Mouse (Mus musculus) monocyte, adult 5-6 weeks (primary cell): ENCODE data around the gene Sgce. TPM values are rescaled to one million over a fixed set of nuclear protein-coding genes. Genes with fewer than 3 reads are reported as not detected.
"Not testable (repeated sequence)": the region's sequence is repeated elsewhere in the genome, so short reads cannot be mapped to it uniquely, and the experiment has no call there.

Source experiments
- ATAC-seq: fragments of 153-309, 156-312 bp; replicated peaks from 2 replicates; pipeline ENCODE4 v1.8.0; 2017; ENCODE audit warnings: mild to moderate bottlenecking; ENCODE audit not compliant: low TSS enrichment, insufficient number of reproducible peaks, severe bottlenecking, poor library complexity, low FRiP score
- total RNA-seq: library from RNA; stranded (forward); fragments of 200-1000, 200-491, 200-594 nt; gene quantifications from 3 replicates; pipeline ENCODE4 v1.2.3, GENCODE M21; 2017

The Sgce gene
- 2.6 to 6.1 TPM (median 3.1 TPM) in 3 replicates for total RNA-seq

GRCm38 (mm10) chr6:4746696-4747439 is at the start of gene Sgce, which contains the start of gene Peg10:
Sgce (minus strand) TSS chr6:4747207.
Peg10 (plus strand) TSS chr6:4747306.
- ATAC-seq, result 0 out of 2 replicates have a peak, but pooled peaks have one; percentile 34

DNA sequence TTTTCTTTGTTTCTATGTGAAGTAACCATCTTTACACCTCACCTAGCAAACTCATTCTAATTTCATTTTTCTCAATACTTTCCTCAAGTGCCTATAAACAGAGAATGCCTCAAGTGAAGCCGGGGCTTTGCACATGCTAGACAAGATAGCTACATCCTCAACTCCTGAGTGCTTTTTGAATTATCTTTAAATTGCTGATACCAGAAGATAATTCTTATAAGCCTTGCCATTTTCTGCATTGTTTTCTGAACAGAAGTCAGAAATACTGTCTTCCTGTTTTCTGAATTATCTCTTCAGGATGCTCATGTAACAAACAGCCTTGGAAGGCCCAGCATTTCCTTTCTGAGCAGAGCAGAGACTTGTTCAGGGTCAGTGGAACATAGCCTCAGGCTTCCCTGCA is 49.3 kb upstream of the Sgce start:
- ATAC-seq, result no peak

DNA sequence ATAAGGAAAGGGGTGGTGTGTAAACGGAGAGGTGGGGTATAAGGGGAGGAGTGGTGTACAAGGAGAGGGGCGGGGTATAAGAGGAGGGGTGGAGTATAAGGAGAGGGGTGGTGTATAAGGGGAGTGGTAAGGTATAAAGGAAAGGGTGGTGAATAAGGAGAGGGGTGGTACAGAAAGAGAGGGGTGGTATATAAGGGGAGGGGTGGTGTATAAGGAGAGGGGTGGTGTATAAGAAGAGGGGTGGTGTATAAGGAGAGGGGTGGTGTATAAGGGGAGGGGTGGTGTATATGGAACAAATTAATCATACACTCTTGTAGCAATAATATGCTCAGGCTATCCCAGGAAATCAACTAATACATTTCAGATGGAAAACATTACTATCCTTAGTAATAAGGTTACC is 15.2 kb upstream of the Sgce start:
- ATAC-seq, result peak; percentile 90

DNA sequence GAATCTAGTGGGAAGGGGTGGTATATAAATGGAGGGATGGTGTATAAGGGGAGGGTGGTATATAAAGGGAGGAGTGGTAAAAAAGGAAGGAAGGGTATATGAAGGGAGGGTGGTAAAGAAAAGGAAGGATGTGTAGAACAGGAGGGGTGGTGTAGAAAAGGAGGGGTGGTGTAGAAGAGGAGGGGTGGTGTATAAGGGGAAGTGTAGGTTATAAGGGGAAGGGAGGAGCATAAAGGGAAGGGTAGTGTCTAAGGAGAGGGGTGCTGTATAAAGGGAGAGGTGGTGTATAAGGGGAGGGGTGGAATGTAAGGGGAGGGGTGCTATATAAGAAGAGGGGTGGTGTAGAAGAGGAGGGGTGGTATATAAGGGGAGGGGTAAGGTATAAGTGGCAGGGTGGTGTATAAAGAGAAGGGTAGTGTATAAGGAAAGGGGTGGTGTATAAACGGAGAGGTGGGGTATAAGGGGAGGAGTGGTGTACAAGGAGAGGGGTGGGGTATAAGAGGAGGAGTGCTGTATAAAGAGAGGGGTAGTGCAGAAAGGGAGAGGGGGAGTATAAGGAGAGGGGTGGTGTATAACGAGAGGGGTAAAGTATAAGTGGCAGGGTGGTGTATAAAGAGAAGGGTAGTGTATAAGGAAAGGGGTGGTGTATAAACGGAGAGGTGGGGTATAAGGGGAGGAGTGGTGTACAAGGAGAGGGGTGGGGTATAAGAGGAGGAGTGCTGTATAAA is 14.6 kb upstream of the Sgce start:
- not testable (repeated sequence) for ATAC-seq

GRCm38 (mm10) chr6:4754886-4755285 is 7.9 kb upstream of the Sgce start:
- ATAC-seq, result no peak

DNA sequence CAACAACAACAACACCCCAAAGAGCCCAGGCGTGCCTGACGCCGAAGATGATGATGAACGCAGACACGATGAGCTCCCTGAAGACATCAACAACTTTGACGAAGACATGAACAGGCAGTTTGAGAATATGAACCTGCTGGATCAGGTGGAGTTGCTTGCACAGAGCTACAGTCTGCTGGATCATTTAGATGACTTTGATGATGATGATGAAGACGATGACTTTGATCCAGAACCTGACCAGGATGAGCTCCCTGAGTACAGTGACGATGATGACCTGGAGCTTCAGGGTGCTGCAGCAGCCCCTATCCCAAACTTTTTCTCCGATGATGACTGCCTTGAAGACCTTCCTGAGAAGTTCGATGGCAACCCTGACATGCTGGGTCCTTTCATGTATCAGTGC is 7.3 kb upstream of the Sgce start:
- ATAC-seq, result no peak

DNA sequence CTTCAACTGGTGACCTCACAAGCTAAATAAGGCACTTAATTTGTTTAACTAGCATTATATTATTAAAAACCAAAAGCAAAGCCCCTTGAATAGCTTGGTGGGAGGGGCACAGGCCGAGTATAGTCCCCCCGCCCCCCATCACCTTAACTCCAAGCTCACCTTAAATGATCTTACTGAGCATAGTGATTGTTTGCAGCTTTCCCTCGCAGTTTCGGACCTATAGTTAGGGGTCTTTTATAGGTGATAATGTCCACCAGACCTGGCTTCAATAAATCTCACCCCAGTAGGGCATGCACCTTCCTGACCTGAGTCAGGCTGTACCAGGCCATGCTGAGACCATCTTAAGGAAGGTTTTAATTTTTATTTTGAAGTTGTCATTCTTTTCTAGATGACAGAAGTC is 4.3 kb upstream of the Sgce start:
- no peak for ATAC-seq

DNA sequence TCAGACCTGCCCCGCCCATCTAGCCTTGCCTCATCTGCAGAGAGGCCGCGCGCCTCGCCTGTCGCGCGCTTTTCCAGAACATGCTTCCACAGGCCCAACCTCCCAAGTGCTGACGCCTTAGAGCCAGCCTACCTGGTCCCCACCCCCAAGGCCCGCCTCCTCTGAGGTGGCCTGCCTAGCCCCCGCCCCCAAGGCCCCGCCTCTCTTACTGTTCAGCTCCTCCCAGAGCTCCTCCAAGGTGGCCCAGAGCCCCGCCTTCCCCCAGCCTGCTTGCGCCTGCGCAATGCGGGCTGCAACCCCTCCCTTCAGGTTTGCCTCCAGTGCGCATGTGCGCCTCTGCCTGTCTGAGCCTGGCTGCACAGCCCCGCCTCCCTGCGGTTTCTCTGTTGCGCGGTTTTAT is 2.1 kb upstream of the Sgce start:
- ATAC-seq, result peak; percentile 66; the same call in 1 of the 2 replicates

DNA sequence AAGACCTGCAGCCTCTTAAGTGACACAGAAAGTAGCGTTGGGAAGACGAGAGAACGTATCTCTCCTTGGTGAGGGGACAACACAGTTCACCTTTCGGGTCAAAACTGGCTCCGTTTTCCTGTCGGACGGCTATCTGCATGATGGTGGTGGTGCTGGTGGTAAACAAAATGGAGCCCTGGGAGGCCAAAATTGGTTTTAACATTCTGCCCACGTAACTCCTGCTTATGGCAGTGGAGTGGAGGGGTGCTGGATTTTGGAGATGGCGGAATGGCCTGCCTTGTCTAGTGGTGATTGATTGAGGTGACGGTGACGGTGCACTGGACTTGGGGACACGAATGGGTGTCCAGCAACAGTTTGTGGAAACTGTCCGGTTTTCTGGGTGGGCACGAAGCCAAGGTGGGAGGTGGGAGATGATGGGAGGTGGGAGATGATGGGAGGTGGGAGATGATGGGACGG is 1.5 kb upstream of the Sgce start:
- no peak for ATAC-seq

GRCm38 (mm10) chr6:4747677-4748505 is 884 bp upstream of the Sgce start:
- ATAC-seq, result peak; percentile 56; the same call in 1 of the 2 replicates

DNA sequence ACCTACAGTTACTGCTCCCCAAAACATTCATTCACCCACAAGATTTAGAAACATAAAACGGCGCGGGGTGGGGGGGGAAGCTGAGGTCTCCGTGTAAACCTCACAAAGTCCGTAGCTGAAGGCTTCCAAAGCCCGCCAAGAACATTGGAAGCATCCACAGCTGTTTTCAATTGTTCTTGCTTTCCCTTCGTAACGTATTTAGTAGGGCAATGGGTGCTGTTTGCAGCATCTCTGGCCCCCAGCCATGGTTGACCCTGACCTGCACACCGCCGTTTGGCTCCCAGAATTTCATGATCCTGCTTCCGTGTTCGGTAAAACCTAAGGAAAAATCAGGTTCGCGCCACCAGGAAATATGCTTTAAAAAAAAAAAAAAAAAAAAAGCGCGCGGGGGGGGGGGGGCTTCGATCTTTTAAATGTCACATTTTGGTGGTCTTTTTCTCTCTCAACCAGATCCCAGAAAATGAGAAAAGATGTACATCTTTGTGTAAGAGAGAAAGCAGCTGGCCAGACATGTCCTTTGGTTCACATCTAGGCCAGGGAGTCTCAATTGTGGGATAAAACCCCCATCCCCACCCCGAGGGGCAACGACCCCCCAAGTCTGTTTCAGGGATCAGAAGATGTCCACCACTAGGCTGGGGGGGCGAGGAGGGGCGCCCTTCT is 841 bp downstream of the Sgce start:
- no peak for ATAC-seq

- no peak for ATAC-seq
Measured at GRCm38 (mm10) chr6:4740511-4740910, 6.5 kb downstream of the Sgce start.

DNA sequence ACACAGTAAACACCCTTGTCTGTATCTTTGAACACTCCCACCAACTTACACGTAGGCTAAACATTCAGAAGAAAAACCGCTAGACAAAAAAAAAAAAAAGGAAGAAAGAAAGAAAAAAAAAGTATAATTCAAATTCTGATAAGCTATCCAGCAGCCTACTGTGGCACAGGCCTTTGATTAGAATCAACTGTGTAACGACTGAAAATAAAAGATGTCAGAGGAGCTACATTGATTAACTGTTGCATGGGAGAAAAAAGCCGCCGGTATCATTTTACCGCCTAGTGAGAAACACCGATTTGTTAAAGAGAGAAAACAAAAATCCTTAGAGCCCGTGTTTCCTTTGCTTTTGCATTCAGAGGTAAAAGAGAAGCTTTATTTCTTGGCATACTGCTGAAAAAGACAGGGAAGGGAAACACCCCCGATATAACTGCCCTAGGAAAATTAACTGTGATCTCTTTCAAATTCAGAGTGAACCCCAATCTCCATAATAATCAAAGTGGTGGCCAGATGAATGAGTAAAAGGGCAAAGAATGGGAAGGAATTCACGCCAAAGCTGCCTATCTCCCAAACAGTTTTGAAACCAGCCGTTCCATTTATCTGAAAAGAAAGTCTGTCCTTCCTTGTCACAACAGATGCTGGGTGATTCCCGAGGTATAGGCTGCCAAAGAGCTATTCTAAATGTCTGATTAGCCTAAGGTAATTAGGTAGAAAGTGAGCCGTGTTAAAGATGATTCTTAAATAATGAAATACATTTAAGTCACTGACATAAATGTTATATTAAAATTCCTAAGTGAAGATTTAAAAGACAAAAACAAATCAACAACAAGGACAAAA is 7.3 kb downstream of the Sgce start:
- no peak for ATAC-seq

- ATAC-seq, result no peak
Measured at GRCm38 (mm10) chr6:4738717-4739116, 8.3 kb downstream of the Sgce start.

GRCm38 (mm10) chr6:4738034-4738629 is 8.9 kb downstream of the Sgce start:
- no peak for ATAC-seq

- ATAC-seq, result no peak
Measured at GRCm38 (mm10) chr6:4736372-4736771, 10.6 kb downstream of the Sgce start.

GRCm38 (mm10) chr6:4733208-4733607 is 13.8 kb downstream of the Sgce start:
- no peak for ATAC-seq
